Comparison of ENCODE assay signal across 8 mouse cellular contexts in the genomic region with DNA sequence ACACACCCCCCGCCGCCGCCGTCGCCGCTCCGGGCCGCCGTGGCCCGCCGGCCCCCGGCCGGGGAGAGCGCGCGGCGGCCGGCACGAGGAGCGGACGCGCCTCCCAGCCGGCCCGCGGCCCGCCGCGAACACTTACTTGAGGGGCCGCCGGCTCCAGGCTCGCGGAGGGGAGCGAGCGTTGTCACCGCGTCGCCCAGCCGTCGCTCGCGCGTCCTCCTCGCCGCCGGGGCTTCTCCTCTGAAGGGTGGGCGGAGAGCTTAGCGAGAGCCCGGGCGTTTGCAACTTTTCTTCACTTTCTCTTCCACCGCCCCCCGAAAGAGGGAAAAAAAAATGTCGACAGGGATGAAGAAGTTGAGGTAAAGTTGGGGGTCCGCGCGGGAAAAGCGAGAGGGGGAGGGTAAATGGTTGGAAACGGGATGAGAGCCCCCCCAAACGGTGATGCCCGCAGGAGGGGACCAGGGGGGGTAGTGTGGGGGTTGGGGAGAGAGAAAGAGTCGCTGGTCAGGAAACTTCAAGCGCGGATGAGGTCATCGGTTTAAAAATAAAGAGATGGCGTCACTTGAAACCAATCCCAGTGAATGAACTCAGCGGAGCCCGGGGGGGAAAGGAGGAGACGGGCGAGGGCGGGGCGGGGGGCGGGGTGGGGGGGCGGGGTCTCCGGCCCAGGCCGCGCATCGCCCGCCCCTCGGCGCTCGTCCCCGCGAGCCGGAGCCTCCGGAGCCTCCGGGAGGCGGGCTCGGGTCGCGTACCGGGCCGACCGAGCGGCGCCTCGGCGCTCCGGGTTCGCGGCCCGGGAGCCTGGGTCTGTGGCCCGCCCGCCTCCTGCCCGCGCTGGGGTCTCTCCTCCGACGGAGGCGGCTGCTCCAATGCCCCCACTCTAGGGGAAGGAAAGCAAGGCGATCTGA. TPM values are rescaled to one million over a fixed set of nuclear protein-coding genes. Genes with fewer than 3 reads are reported as not detected.
A peak's percentile ranks its signal among the peaks of the same experiment; 100 is the strongest.
DNase-seq lines count a peak whose midpoint lies in the region; ATAC-seq and TF ChIP-seq lines count a peak whose summit lies in the region.

A gene (minus strand): TSS at position 485 of the 905 bp plus-strand sequence.

- peak within 1 kb of the TSS; percentile 99 for H3K27ac ChIP-seq in heart, embryonic 10.5 days
- peak within 1 kb of the TSS; percentile 93 for H3K27ac ChIP-seq in kidney, embryonic 14.5 days (ENCODE audit: low read depth, low read length)
- H3K27ac ChIP-seq in limb, embryonic 14.5 days (replicated peaks; ENCODE audit: low read depth, low read length): peak within 1 kb of the TSS; percentile 98
- H3K27ac ChIP-seq in midbrain, embryonic 16.5 days (ENCODE audit: low read length): peak within 1 kb of the TSS; percentile 76

- TF ChIP-seq POLR2A in brain, embryonic 14.5 days (IDR thresholded peaks at IDR 0.05; ENCODE audit: borderline replicate concordance, extremely low read depth, insufficient read depth, insufficient read length, poor library complexity, severe bottlenecking): peak; percentile 61; the same call in 1 of the 2 replicates
- TF ChIP-seq POLR2A in limb, embryonic 14.5 days (IDR thresholded peaks at IDR 0.05; ENCODE audit: borderline replicate concordance, extremely low read depth, insufficient read depth, insufficient read length): 0 out of 2 replicates have a peak, but pooled peaks have one; percentile 20

- no peaks in the 10 kb centered on the region for H3K27me3 ChIP-seq in heart, embryonic 10.5 days (ENCODE audit: insufficient read depth, poor library complexity, severe bottlenecking)
- H3K27me3 ChIP-seq in kidney, embryonic 14.5 days (ENCODE audit: control insufficient read depth, insufficient read depth, low read length): no peaks in the 10 kb centered on the region
- H3K27me3 ChIP-seq in limb, embryonic 14.5 days (ENCODE audit: control insufficient read depth, insufficient read depth, low read length): no peaks in the 10 kb centered on the region
- H3K27me3 ChIP-seq in midbrain, embryonic 16.5 days (ENCODE audit: control insufficient read depth, insufficient read depth, low read depth, low read length): peaks cover 2% of the 10 kb centered on the region; the same call in 1 of the 2 replicates

- H3K36me3 ChIP-seq in heart, embryonic 10.5 days: no peaks in the 10 kb centered on the region
- H3K36me3 ChIP-seq in kidney, embryonic 14.5 days (ENCODE audit: control insufficient read depth, insufficient read depth, low read length): no peaks in the 10 kb centered on the region
- H3K36me3 ChIP-seq in limb, embryonic 14.5 days (ENCODE audit: control insufficient read depth, insufficient read depth, low read length): no peaks in the 10 kb centered on the region
- H3K36me3 ChIP-seq in midbrain, embryonic 16.5 days (ENCODE audit: control insufficient read depth, insufficient read depth, low read length): no peaks in the 10 kb centered on the region

- H3K9ac ChIP-seq in kidney, embryonic 14.5 days (ENCODE audit: low read depth, low read length): peak within 1 kb of the TSS; percentile 94
- peak within 1 kb of the TSS; percentile 94 for H3K9ac ChIP-seq in limb, embryonic 14.5 days (ENCODE audit: low read depth, low read length, severe bottlenecking)
- H3K9ac ChIP-seq in midbrain, embryonic 16.5 days (ENCODE audit: low read depth, low read length): peak within 1 kb of the TSS; percentile 74

- no peak for TF ChIP-seq CTCF in brain, embryonic 14.5 days (IDR thresholded peaks at IDR 0.05; ENCODE audit: borderline replicate concordance, extremely low read depth, insufficient read depth, insufficient read length)

- DNase-seq in CD4-positive helper T cell, adult 2 months (ENCODE audit: low read depth, low spot score): peak; percentile 90
- DNase-seq in brain, embryonic 14.5 days (ENCODE audit: low read depth): peak; percentile 95
- peak; percentile 96 for DNase-seq in heart, embryonic 10.5 days (ENCODE audit: low spot score)
- DNase-seq in limb, embryonic 14.5 days (ENCODE audit: low spot score): peak; percentile 98
- DNase-seq in spleen, postnatal 14 days (ENCODE audit: low spot score in 2 of 2): peak; percentile 23 to 61

- H3K4me3 ChIP-seq in heart, embryonic 10.5 days: peak within 1 kb of the TSS; percentile 84
- peak within 1 kb of the TSS; percentile 72 for H3K4me3 ChIP-seq in kidney, embryonic 14.5 days (ENCODE audit: low read length)
- peak within 1 kb of the TSS; percentile 72 for H3K4me3 ChIP-seq in limb, embryonic 14.5 days (replicated peaks; ENCODE audit: low read length)
- H3K4me3 ChIP-seq in midbrain, embryonic 16.5 days (ENCODE audit: low read depth, low read length): peak within 1 kb of the TSS; percentile 74

- peak; percentile 76 for ATAC-seq in erythroblast, adult 5-6 weeks (replicated peaks; ENCODE audit: low FRiP score, poor library complexity, severe bottlenecking)
- ATAC-seq in kidney, embryonic 14.5 days (ENCODE audit: low FRiP score, low TSS enrichment): peak; percentile 92
- peak; percentile 91 for ATAC-seq in limb, embryonic 14.5 days (ENCODE audit: low FRiP score, low read depth)
- ATAC-seq in midbrain, embryonic 16.5 days: peak; percentile 86

- WGBS in heart, embryonic 10.5 days: 2% methylated on average over 91 of the region's 108 CpGs
- under 1% methylated on average over 73 of the region's 108 CpGs for WGBS in kidney, embryonic 14.5 days
- under 1% methylated on average over 36 of the region's 108 CpGs for WGBS in limb, embryonic 14.5 days
- under 1% methylated on average over 100 of the region's 108 CpGs for WGBS in midbrain, embryonic 16.5 days

- H3K4me1 ChIP-seq in heart, embryonic 10.5 days: peaks cover 12% of the 10 kb centered on the region
- H3K4me1 ChIP-seq in kidney, embryonic 14.5 days (ENCODE audit: control insufficient read depth, insufficient read depth, low read length): peaks cover 5% of the 10 kb centered on the region; the same call in 1 of the 2 replicates
- H3K4me1 ChIP-seq in limb, embryonic 14.5 days (ENCODE audit: control insufficient read depth, insufficient read depth, low read length): peaks cover 8% of the 10 kb centered on the region; the same call in 1 of the 2 replicates
- no peaks in the 10 kb centered on the region for H3K4me1 ChIP-seq in midbrain, embryonic 16.5 days (ENCODE audit: control insufficient read depth, insufficient read depth, low read length)

- no peaks in the 10 kb centered on the region for H3K9me3 ChIP-seq in heart, embryonic 10.5 days
- H3K9me3 ChIP-seq in kidney, embryonic 14.5 days (ENCODE audit: control insufficient read depth, low read length): no peaks in the 10 kb centered on the region
- no peaks in the 10 kb centered on the region for H3K9me3 ChIP-seq in limb, embryonic 14.5 days (ENCODE audit: control insufficient read depth, low read length)
- no peaks in the 10 kb centered on the region for H3K9me3 ChIP-seq in midbrain, embryonic 16.5 days (replicated peaks; ENCODE audit: control insufficient read depth, low read length, poor library complexity, severe bottlenecking)

- peak within 1 kb of the TSS; percentile 53 for H3K4me2 ChIP-seq in kidney, embryonic 14.5 days (replicated peaks; ENCODE audit: low read depth, low read length)
- peak within 1 kb of the TSS; percentile 65 for H3K4me2 ChIP-seq in limb, embryonic 14.5 days (replicated peaks; ENCODE audit: low read depth, low read length, severe bottlenecking)
- peak within 1 kb of the TSS; percentile 93 for H3K4me2 ChIP-seq in midbrain, embryonic 16.5 days (ENCODE audit: low read length)

RNA-seq across cellular contexts. Expression of the gene that starts here (rescaled TPM):
- 8.0 and 10.4 TPM in 2 replicates for polyA plus RNA-seq in brain, embryonic 14.5 days (2012; rRNA removed)
- total RNA-seq in erythroblast, adult 5-6 weeks (2015; ENCODE audit: low replicate concordance): 2.3 TPM in 1 of 2 replicates, not detected in the other
- total RNA-seq in erythroblast, adult 5-6 weeks (2017; ENCODE audit: low replicate concordance): 0.94 and 3.8 TPM in 2 replicates
- polyA plus RNA-seq in heart, embryonic 10.5 days (2016; fragmentation: Nextera tagmentation; extraction: Ambion mirVana): 13.2 and 16.7 TPM in 2 replicates
- polyA plus RNA-seq in kidney, embryonic 14.5 days (2014; fragmentation: Nextera tagmentation; extraction: Ambion mirVana): 8.6 and 12.3 TPM in 2 replicates
- 19.2 and 20.0 TPM in 2 replicates for polyA plus RNA-seq in limb, embryonic 14.5 days (2012; rRNA removed)
- polyA plus RNA-seq in limb, embryonic 14.5 days (2014; fragmentation: Nextera tagmentation; extraction: Ambion mirVana): 24.6 and 26.2 TPM in 2 replicates
- polyA plus RNA-seq in midbrain, embryonic 16.5 days (2015; fragmentation: Nextera tagmentation; extraction: Ambion mirVana): 4.7 and 5.5 TPM in 2 replicates

Comparison
In these comparisons a context has a peak if more than half of its experiments do, and no peak if none do; other contexts are left out.
1. Peak in every context shown above with its lines: DNase-seq, ATAC-seq, H3K4me3 ChIP-seq and H3K27ac ChIP-seq.
2. DNase-seq: peak in every context shown above with its lines; median percentile 98 in limb, embryonic 14.5 days; 96 in heart, embryonic 10.5 days; 95 in brain, embryonic 14.5 days; 90 in CD4-positive helper T cell, adult 2 months; 42 in spleen, postnatal 14 days.